Mouse (Mus musculus) myocyte (in vitro differentiated cells): ENCODE data around the gene Plekhm3.
A peak's percentile ranks its signal among the peaks of the same experiment; 100 is the strongest.

ENCODE experiments used
- E2F4 ChIP-seq: IDR thresholded peaks from one replicate; pipeline ENCODE4 v1.6.1; 2011; ENCODE audit warnings: mild to moderate bottlenecking, control low read depth, moderate library complexity; ENCODE audit not compliant: insufficient read depth
- MAX ChIP-seq: IDR thresholded peaks from one replicate; pipeline ENCODE4 v1.6.1; 2011; ENCODE audit warnings: low read depth, mild to moderate bottlenecking, control low read depth
- MYOD1 ChIP-seq, 3 experiments: IDR thresholded peaks; one replicate each; pipeline ENCODE4 v1.6.1; 2011; ENCODE audit warnings: control low read depth in 2 of 3, low read depth in 2 of 3, mild to moderate bottlenecking in 2 of 3, moderate library complexity in 1 of 3; ENCODE audit not compliant: insufficient read length in 2 of 3, control insufficient read depth in 1 of 3
- MYOG ChIP-seq, 3 experiments: IDR thresholded peaks; one replicate each; pipeline ENCODE4 v1.6.1; 2011; ENCODE audit warnings: control low read depth in 2 of 3, low read depth in 2 of 3, mild to moderate bottlenecking in 2 of 3; ENCODE audit not compliant: insufficient read length in 2 of 3, control insufficient read depth in 1 of 3, insufficient read depth in 1 of 3
- POLR2A ChIP-seq: IDR thresholded peaks from one replicate; pipeline ENCODE4 v1.6.1; 2011; ENCODE audit warnings: low read depth, mild to moderate bottlenecking, control low read depth, moderate library complexity; ENCODE audit not compliant: insufficient read length
- POLR2AphosphoS2 ChIP-seq: IDR thresholded peaks from one replicate; pipeline ENCODE4 v1.6.1; 2011; ENCODE audit warnings: low read depth, control low read depth; ENCODE audit not compliant: insufficient read length
- REST ChIP-seq: IDR thresholded peaks from one replicate; pipeline ENCODE4 v1.6.1; 2011; ENCODE audit warnings: mild to moderate bottlenecking, control low read depth, moderate library complexity; ENCODE audit not compliant: insufficient read depth, insufficient read length
- TCF12 ChIP-seq: IDR thresholded peaks from one replicate; pipeline ENCODE4 v1.6.1; 2011; ENCODE audit warnings: mild to moderate bottlenecking, control low read depth; ENCODE audit not compliant: poor library complexity, insufficient read depth, severe bottlenecking
- USF1 ChIP-seq: IDR thresholded peaks from one replicate; pipeline ENCODE4 v1.6.1; 2011; ENCODE audit warnings: low read depth, mild to moderate bottlenecking, control low read depth, moderate library complexity

DNA sequence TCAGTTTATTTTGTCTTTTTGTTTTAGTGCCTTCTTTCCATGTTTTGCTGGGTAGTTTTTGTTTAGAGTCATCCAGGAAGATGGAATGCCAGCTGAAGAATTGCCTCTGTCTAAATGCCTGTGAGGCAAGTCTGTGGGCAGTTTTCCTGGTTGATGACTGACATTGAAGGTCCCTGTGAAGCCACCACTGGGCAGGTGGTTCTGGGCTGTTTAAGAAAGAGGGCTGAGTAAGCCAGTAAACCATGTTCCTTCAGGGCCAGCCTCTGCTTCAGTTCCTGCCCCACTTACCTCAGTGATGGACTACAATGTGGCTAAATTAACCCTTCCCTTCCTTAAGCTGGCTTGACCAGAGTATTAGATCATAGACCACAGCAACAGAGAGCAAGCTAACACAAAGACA is 31.6 kb upstream of the Plekhm3 start:
- TF ChIP-seq POLR2AphosphoS2: no peak
- TF ChIP-seq POLR2A: no peak
- no peak for TF ChIP-seq MAX
- TF ChIP-seq TCF12: no peak
- TF ChIP-seq MYOD1 (IDR thresholded peaks at IDR 0.05; ENCODE audit: control insufficient read depth in 1 of 3, insufficient read length in 2 of 3, low read depth in 2 of 3): peak in 2 of 3 experiments; percentile 1 to 13
- TF ChIP-seq REST: no peak
- no peak for TF ChIP-seq E2F4
- TF ChIP-seq USF1: no peak
- TF ChIP-seq MYOG (IDR thresholded peaks at IDR 0.05; ENCODE audit: control insufficient read depth in 1 of 3, insufficient read depth in 1 of 3, insufficient read length in 2 of 3, low read depth in 2 of 3): no peak
